Mouse (Mus musculus): ENCODE measurements around the gene Olfr281. TPM values are rescaled to one million over a fixed set of nuclear protein-coding genes. Genes with fewer than 3 reads are reported as not detected.

Gene Olfr281
- total and polyA plus RNA-seq, 3 experiments = 0.08 to 0.40 TPM; not detected in 1

DNA sequence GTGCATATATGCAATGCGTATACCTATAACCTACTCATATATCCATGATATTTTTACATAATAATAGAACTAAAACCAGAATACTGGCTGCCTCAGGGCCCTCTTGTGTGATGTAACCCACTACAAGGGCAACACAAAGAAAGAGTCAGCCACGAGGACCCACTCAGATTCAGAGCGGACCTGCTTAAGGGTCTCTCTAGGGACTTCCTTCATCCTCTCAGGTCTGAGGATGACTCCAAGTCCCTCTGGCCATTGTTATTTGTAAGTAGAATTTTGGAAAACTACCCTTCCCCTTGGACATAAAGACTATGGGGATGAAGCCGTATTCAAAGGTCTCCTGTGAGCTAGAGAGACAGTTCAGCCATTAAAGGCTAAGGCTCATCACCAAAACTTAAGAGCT is 17.2 kb downstream of the Olfr281 start, which contains the start of gene OR5BS1P:
Gene OR5BS1P, plus strand, starts transcription at position 301 of the 400 bp plus-strand sequence.
- no peak within 1 kb of the TSS for H3K9ac ChIP-seq (ENCODE audit: control insufficient read depth, low read depth, low read length, poor library complexity, severe bottlenecking)
- TF ChIP-seq MAZ (IDR thresholded peaks at IDR 0.05; ENCODE audit: low read depth, low read length) (no peak), MAX (IDR thresholded peaks at IDR 0.05; ENCODE audit: low read length) (no peak), POLR2AphosphoS2 (IDR thresholded peaks at IDR 0.05; ENCODE audit: low read length) (no peak), ZMIZ1 (IDR thresholded peaks at IDR 0.05; ENCODE audit: low read depth, low read length) (no peak), POLR2AphosphoS5 (IDR thresholded peaks at IDR 0.05; ENCODE audit: borderline replicate concordance, low read depth, low read length) (no peak), KAT2A (conservative IDR thresholded peaks at IDR 0.05; ENCODE audit: low read depth, low read length) (no peak), ZNF384 (IDR thresholded peaks at IDR 0.05; ENCODE audit: low read depth, low read length) (no peak), MEF2A (IDR thresholded peaks at IDR 0.05; ENCODE audit: extremely low read depth, insufficient replicate concordance, low read depth, low read length, poor library complexity, severe bottlenecking) (no peak), HCFC1 (IDR thresholded peaks at IDR 0.05; ENCODE audit: low read depth, low read length) (no peak), TBP (IDR thresholded peaks at IDR 0.05; ENCODE audit: low read depth, low read length) (no peak), BHLHE40 (IDR thresholded peaks at IDR 0.05; ENCODE audit: borderline replicate concordance, low read depth, low read length) (no peak), MAFK (IDR thresholded peaks at IDR 0.05; ENCODE audit: borderline replicate concordance, low read depth, low read length) (no peak), TAL1 (IDR thresholded peaks at IDR 0.05; ENCODE audit: low read length) (no peak), MYC (IDR thresholded peaks at IDR 0.05; ENCODE audit: low read depth, low read length) (no peak), ETS1 (IDR thresholded peaks at IDR 0.05; ENCODE audit: low read depth, low read length) (no peak), ZKSCAN1 (IDR thresholded peaks at IDR 0.05; ENCODE audit: low read depth, low read length) (no peak), USF1 (IDR thresholded peaks at IDR 0.05; ENCODE audit: low read depth, low read length) (no peak)
- H3K4me3 ChIP-seq (ENCODE audit: control insufficient read depth in 1 of 2, insufficient read depth in 1 of 2, low read depth in 2 of 2, low read length in 2 of 2) = no peak within 1 kb of the TSS
- H3K27ac ChIP-seq (ENCODE audit: control insufficient read depth, low read depth, low read length) = no peak within 1 kb of the TSS
- no peaks in the 10 kb centered on the region for H3K79me2 ChIP-seq (ENCODE audit: control insufficient read depth, insufficient read depth, low read length, poor library complexity)
- no peaks in the 10 kb centered on the region for H3K36me3 ChIP-seq (ENCODE audit: control insufficient read depth in 1 of 2, insufficient read depth in 2 of 2, low read length in 2 of 2)
- H3K9me3 ChIP-seq (replicated peaks; ENCODE audit: insufficient read depth, low read length) = no peaks in the 10 kb centered on the region
- no peak for DNase-seq (ENCODE audit: low read depth, low spot score)
- H3K4me1 ChIP-seq (ENCODE audit: control insufficient read depth in 1 of 2, insufficient read depth in 2 of 2, low read length in 2 of 2) = peaks cover 0 to 3% of the 10 kb centered on the region in 2 experiments; a peak in 1 of 4 replicates
- peaks cover 16 to 22% of the 10 kb centered on the region in 2 experiments for H3K27me3 ChIP-seq (ENCODE audit: control insufficient read depth in 1 of 2, insufficient read depth in 2 of 2, low read length in 2 of 2)

DNA sequence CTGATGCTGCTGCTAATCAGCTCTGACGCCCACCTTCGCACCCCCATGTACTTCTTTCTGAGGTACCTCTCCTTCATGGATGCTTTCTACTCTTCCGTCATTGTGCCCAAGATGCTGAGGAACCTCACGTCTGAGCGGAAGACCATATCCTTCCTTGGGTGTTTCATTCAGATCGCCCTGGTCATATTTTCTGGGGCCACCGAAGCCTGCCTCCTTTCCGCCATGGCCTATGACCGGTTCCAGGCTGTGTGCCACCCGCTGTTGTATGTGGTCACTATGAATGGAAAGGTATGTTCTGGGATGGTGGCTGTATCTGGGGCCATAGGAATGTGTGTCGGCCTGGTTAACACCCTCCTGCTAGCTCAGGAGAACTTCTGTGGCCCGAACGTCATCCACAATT is 19.2 kb downstream of the Olfr281 start:
- DNase-seq (ENCODE audit: low read depth, low spot score) = no peak
- Histone ChIP-seq H3K9ac (ENCODE audit: control insufficient read depth, low read depth, low read length, poor library complexity, severe bottlenecking) (no peak overlapping the region), H3K9me3 (replicated peaks; ENCODE audit: insufficient read depth, low read length) (no peaks in the 10 kb centered on the region), H3K4me1 (ENCODE audit: control insufficient read depth in 1 of 2, insufficient read depth in 2 of 2, low read length in 2 of 2) (peaks cover 7 to 8% of the 10 kb centered on the region in 2 experiments; a peak in 2 of 4 replicates), H3K27ac (ENCODE audit: control insufficient read depth, low read depth, low read length) (no peak overlapping the region), H3K4me3 (ENCODE audit: control insufficient read depth in 1 of 2, insufficient read depth in 1 of 2, low read depth in 2 of 2, low read length in 2 of 2) (no peak overlapping the region), H3K36me3 (ENCODE audit: control insufficient read depth in 1 of 2, insufficient read depth in 2 of 2, low read length in 2 of 2) (no peaks in the 10 kb centered on the region), H3K79me2 (ENCODE audit: control insufficient read depth, insufficient read depth, low read length, poor library complexity) (no peaks in the 10 kb centered on the region), H3K27me3 (ENCODE audit: control insufficient read depth in 1 of 2, insufficient read depth in 2 of 2, low read length in 2 of 2) (peaks cover 9 to 20% of the 10 kb centered on the region in 2 experiments)
- no peak for TF ChIP-seq MAX (IDR thresholded peaks at IDR 0.05; ENCODE audit: low read length)
- TF ChIP-seq USF1 (IDR thresholded peaks at IDR 0.05; ENCODE audit: low read depth, low read length) = no peak
- TF ChIP-seq GABPA (IDR thresholded peaks at IDR 0.05; ENCODE audit: low read depth, low read length) = no peak
- no peak for TF ChIP-seq BHLHE40 (IDR thresholded peaks at IDR 0.05; ENCODE audit: borderline replicate concordance, low read depth, low read length)
- TF ChIP-seq RCOR1 (IDR thresholded peaks at IDR 0.05; ENCODE audit: low read depth, low read length) = no peak
- TF ChIP-seq MEF2A (IDR thresholded peaks at IDR 0.05; ENCODE audit: extremely low read depth, insufficient replicate concordance, low read depth, low read length, poor library complexity, severe bottlenecking) = no peak
- no peak for TF ChIP-seq HCFC1 (IDR thresholded peaks at IDR 0.05; ENCODE audit: low read depth, low read length)
- no peak for TF ChIP-seq CTCF (IDR thresholded peaks at IDR 0.05 in 2 of 3, conservative IDR thresholded peaks at IDR 0.05 in 1 of 3; ENCODE audit: control insufficient read depth in 1 of 3, insufficient read depth in 1 of 3, low read depth in 2 of 3, low read length in 3 of 3, poor library complexity in 1 of 3, severe bottlenecking in 1 of 3)
- TF ChIP-seq POLR2AphosphoS5 (IDR thresholded peaks at IDR 0.05; ENCODE audit: borderline replicate concordance, low read depth, low read length) = no peak
- TF ChIP-seq TAL1 (IDR thresholded peaks at IDR 0.05; ENCODE audit: low read length) = no peak

Measured in MEL (cell line).